In genomic region chr11:94508976-94509375, GRCm38 (mm10) we compare ENCODE assay signal across 30 mouse cellular contexts. TPM values are rescaled to one million over a fixed set of nuclear protein-coding genes. Genes with fewer than 3 reads are reported as not detected.
DNase-seq lines count a peak whose midpoint lies in the region; ATAC-seq and TF ChIP-seq lines count a peak whose summit lies in the region.
"Had no signal": no experiment of that assay in that cellular context is flagged by ENCODE, and none has a peak within 500 bp of the region (broad histone marks: within the 10 kb centered on the region; RNA-seq: fewer than 3 reads in every experiment).

No protein-coding gene starts in this region.

- DNase-seq in adrenal gland, postnatal 14 days, result peak; percentile 2
- DNase-seq in adrenal gland, postnatal 10 days, result no peak
- peak; percentile 29 to 39 for DNase-seq in urinary bladder, adult 18-20 months (ENCODE audit: low spot score in 2 of 2)
- DNase-seq in urinary bladder, postnatal 36 days (ENCODE audit: low spot score in 2 of 2), result no peak
- no peak for DNase-seq in kidney, postnatal 0 days (ENCODE audit: low spot score)
- DNase-seq in yolk sac, embryonic 10.5 days (ENCODE audit: low spot score), result peak; percentile 64
- no peak for DNase-seq in thymus, postnatal 0 days (ENCODE audit: low spot score)
- DNase-seq in midbrain, embryonic 10.5 days (ENCODE audit: low spot score), result no peak
- DNase-seq: adrenal gland, postnatal 25 days; cerebellum, adult 8-10 months; cerebellum, postnatal 36 days; embryo, embryonic 11 days; heart, postnatal 36 days; liver, embryonic 13.5 days; lung, postnatal 4 days; right cerebral cortex, adult 18-20 months; right cerebral cortex, postnatal 4 days; thymus, postnatal 25 days had no signal

- H3K36me3 ChIP-seq in kidney, postnatal 0 days (ENCODE audit: insufficient read depth, low read length), result no peaks in the 10 kb centered on the region
- H3K36me3 ChIP-seq in midbrain, embryonic 10.5 days, result no peaks in the 10 kb centered on the region
- H3K36me3 ChIP-seq: embryonic facial prominence, embryonic 13.5 days; forebrain, embryonic 12.5 days; heart, embryonic 15.5 days; liver, embryonic 13.5 days; lung, embryonic 15.5 days had no signal

- no peak overlapping the region for H3K4me3 ChIP-seq in kidney, postnatal 0 days (replicated peaks; ENCODE audit: low read depth, low read length)
- H3K4me3 ChIP-seq in midbrain, embryonic 10.5 days, result no peak overlapping the region
- H3K4me3 ChIP-seq: embryonic facial prominence, embryonic 13.5 days; erythroblast, embryonic 14.5 days; forebrain, embryonic 12.5 days; heart, embryonic 15.5 days; hindbrain, embryonic 13.5 days; layer of hippocampus, adult 2 months; liver, embryonic 13.5 days; lung, embryonic 15.5 days; myocyte had no signal

- H3K9ac ChIP-seq in kidney, postnatal 0 days (ENCODE audit: low read depth, low read length), result no peak overlapping the region
- H3K9ac ChIP-seq: embryonic facial prominence, embryonic 13.5 days; forebrain, embryonic 12.5 days; heart, embryonic 15.5 days; hindbrain, embryonic 13.5 days; liver, embryonic 13.5 days; lung, embryonic 15.5 days had no signal

- H3K27me3 ChIP-seq in kidney, postnatal 0 days (ENCODE audit: insufficient read depth, low read length), result no peaks in the 10 kb centered on the region
- H3K27me3 ChIP-seq in midbrain, embryonic 10.5 days (ENCODE audit: low read depth, poor library complexity, severe bottlenecking), result no peaks in the 10 kb centered on the region
- H3K27me3 ChIP-seq: embryonic facial prominence, embryonic 13.5 days; forebrain, embryonic 12.5 days; heart, embryonic 15.5 days; hindbrain, embryonic 13.5 days; lung, embryonic 15.5 days had no signal

- H3K4me2 ChIP-seq in kidney, postnatal 0 days (ENCODE audit: low read length), result no peak overlapping the region
- H3K4me2 ChIP-seq: embryonic facial prominence, embryonic 13.5 days; forebrain, embryonic 12.5 days; heart, embryonic 15.5 days; hindbrain, embryonic 13.5 days; liver, embryonic 13.5 days; lung, embryonic 15.5 days had no signal

- no peaks in the 10 kb centered on the region for H3K9me3 ChIP-seq in kidney, postnatal 0 days (replicated peaks; ENCODE audit: low read length)
- no peaks in the 10 kb centered on the region; the same call in 1 of the 2 replicates for H3K9me3 ChIP-seq in midbrain, embryonic 10.5 days (replicated peaks)
- H3K9me3 ChIP-seq: forebrain, embryonic 12.5 days; heart, embryonic 15.5 days; hindbrain, embryonic 13.5 days; lung, embryonic 15.5 days had no signal

- 75% methylated on average over 10 of the region's 10 CpGs for WGBS in kidney, postnatal 0 days
- WGBS in midbrain, embryonic 10.5 days, result 92% methylated on average over 10 of the region's 10 CpGs

- ATAC-seq in kidney, postnatal 0 days (replicated peaks; ENCODE audit: low FRiP score, low read depth), result no peak; the same call in 1 of the 2 replicates
- ATAC-seq: midbrain, embryonic 16.5 days had no signal

- no peak for TF ChIP-seq CTCF in kidney, postnatal 0 days (IDR thresholded peaks at IDR 0.05; ENCODE audit: low read depth)

- H3K27ac ChIP-seq in kidney, postnatal 0 days, result peak overlapping the region; percentile 75
- H3K27ac ChIP-seq in midbrain, embryonic 10.5 days (replicated peaks), result no peak overlapping the region
- H3K27ac ChIP-seq: embryonic facial prominence, embryonic 13.5 days; forebrain, embryonic 12.5 days; heart, embryonic 15.5 days; hindbrain, embryonic 13.5 days; layer of hippocampus, adult 2 months; liver, embryonic 13.5 days; lung, embryonic 15.5 days had no signal

- H3K4me1 ChIP-seq in kidney, postnatal 0 days (replicated peaks; ENCODE audit: insufficient read depth, low read length), result peaks cover 5% of the 10 kb centered on the region; the same call in 1 of the 2 replicates
- no peaks in the 10 kb centered on the region for H3K4me1 ChIP-seq in midbrain, embryonic 10.5 days
- H3K4me1 ChIP-seq: forebrain, embryonic 12.5 days; heart, embryonic 15.5 days; hindbrain, embryonic 13.5 days; liver, embryonic 13.5 days had no signal

RNA-seq across cellular contexts. Expression of gene Epn3, which starts 9.2 kb away (rescaled TPM):
- 12.1 and 13.5 TPM in 2 replicates for total RNA-seq in adrenal gland, postnatal 14 days (2021)
- total RNA-seq in adrenal gland, postnatal 10 days (2021), result 10 to 100 TPM in 1 of 2 experiments, 1 to 10 TPM in 1; 7.0 to 10.2 TPM
- polyA plus RNA-seq in kidney, postnatal 0 days (2015; fragmentation: Nextera tagmentation; extraction: Ambion mirVana), result 34.7 and 37.5 TPM in 2 replicates
- 0.78 and 0.91 TPM in 2 replicates for polyA plus RNA-seq in thymus, postnatal 0 days (2015; fragmentation: Nextera tagmentation; extraction: Ambion mirVana)
- polyA plus RNA-seq in midbrain, embryonic 10.5 days (2016; fragmentation: Nextera tagmentation; extraction: Ambion mirVana), result 0.57 and 0.80 TPM in 2 replicates
- total RNA-seq: gastrocnemius, adult 18-20 months; megakaryocyte-erythroid progenitor cell, adult 5-6 weeks had no signal
- polyA plus RNA-seq: erythroblast, embryonic 14.5 days had no signal

RNA-seq across cellular contexts. Expression of gene Mycbpap, which starts 12.6 kb away (rescaled TPM):
- 3.9 and 5.6 TPM in 2 replicates for total RNA-seq in adrenal gland, postnatal 14 days (2021)
- 1 to 10 TPM; 3.3 to 4.8 TPM for total RNA-seq in adrenal gland, postnatal 10 days (2021)
- 3.2 and 3.5 TPM in 2 replicates for polyA plus RNA-seq in kidney, postnatal 0 days (2015; fragmentation: Nextera tagmentation; extraction: Ambion mirVana)
- 0.14 and 0.17 TPM in 2 replicates for polyA plus RNA-seq in thymus, postnatal 0 days (2015; fragmentation: Nextera tagmentation; extraction: Ambion mirVana)
- polyA plus RNA-seq in midbrain, embryonic 10.5 days (2016; fragmentation: Nextera tagmentation; extraction: Ambion mirVana), result 2.7 and 2.9 TPM in 2 replicates
- total RNA-seq: gastrocnemius, adult 18-20 months; megakaryocyte-erythroid progenitor cell, adult 5-6 weeks had no signal
- polyA plus RNA-seq: erythroblast, embryonic 14.5 days had no signal

RNA-seq across cellular contexts. Expression of gene Spata20, which starts 23.0 kb away (rescaled TPM):
- total RNA-seq in adrenal gland, postnatal 14 days (2021), result not detected in 2 replicates
- not detected for total RNA-seq in adrenal gland, postnatal 10 days (2021)
- 0.40 TPM in 1 of 2 replicates, not detected in the other for polyA plus RNA-seq in kidney, postnatal 0 days (2015; fragmentation: Nextera tagmentation; extraction: Ambion mirVana)
- 0.09 TPM in 1 of 2 replicates, not detected in the other for polyA plus RNA-seq in thymus, postnatal 0 days (2015; fragmentation: Nextera tagmentation; extraction: Ambion mirVana)
- 0.12 TPM in 1 of 2 replicates, not detected in the other for polyA plus RNA-seq in midbrain, embryonic 10.5 days (2016; fragmentation: Nextera tagmentation; extraction: Ambion mirVana)
- total RNA-seq: adrenal gland, postnatal 25 days; gastrocnemius, adult 18-20 months; left cerebral cortex, adult 18-20 months; megakaryocyte-erythroid progenitor cell, adult 5-6 weeks had no signal
- polyA plus RNA-seq: erythroblast, embryonic 14.5 days; liver, embryonic 13.5 days; myocyte had no signal

RNA-seq across cellular contexts. Expression of gene Cacna1g, which starts 35.0 kb away (rescaled TPM):
- 0.89 and 1.5 TPM in 2 replicates for total RNA-seq in adrenal gland, postnatal 14 days (2021)
- 1 to 10 TPM; 2.1 to 2.8 TPM for total RNA-seq in adrenal gland, postnatal 10 days (2021)
- 4.4 and 5.2 TPM in 2 replicates for polyA plus RNA-seq in kidney, postnatal 0 days (2015; fragmentation: Nextera tagmentation; extraction: Ambion mirVana)
- 0.21 and 0.23 TPM in 2 replicates for polyA plus RNA-seq in thymus, postnatal 0 days (2015; fragmentation: Nextera tagmentation; extraction: Ambion mirVana)
- 8.1 and 9.1 TPM in 2 replicates for polyA plus RNA-seq in midbrain, embryonic 10.5 days (2016; fragmentation: Nextera tagmentation; extraction: Ambion mirVana)

RNA-seq across cellular contexts. Expression of gene Rsad1, which starts 40.1 kb away (rescaled TPM):
- total RNA-seq in adrenal gland, postnatal 14 days (2021), result 9.2 and 10.6 TPM in 2 replicates
- total RNA-seq in adrenal gland, postnatal 10 days (2021), result 10 to 100 TPM in 1 of 2 experiments, 1 to 10 TPM in 1; 8.3 to 10.1 TPM
- polyA plus RNA-seq in kidney, postnatal 0 days (2015; fragmentation: Nextera tagmentation; extraction: Ambion mirVana), result 4.0 and 5.6 TPM in 2 replicates
- polyA plus RNA-seq in thymus, postnatal 0 days (2015; fragmentation: Nextera tagmentation; extraction: Ambion mirVana), result 2.4 and 3.2 TPM in 2 replicates
- 4.6 and 5.1 TPM in 2 replicates for polyA plus RNA-seq in midbrain, embryonic 10.5 days (2016; fragmentation: Nextera tagmentation; extraction: Ambion mirVana)
- polyA plus RNA-seq: erythroblast, embryonic 14.5 days had no signal

Comparison
In these comparisons a context has a peak if more than half of its experiments do, and no peak if none do; other contexts are left out.
1. DNase-seq: peak in adrenal gland, postnatal 14 days (single experiment), urinary bladder, adult 18-20 months (2 of 2) and yolk sac, embryonic 10.5 days (single experiment); none in adrenal gland, postnatal 10 days (single experiment), urinary bladder, postnatal 36 days (0 of 2), kidney, postnatal 0 days (single experiment), thymus, postnatal 0 days (single experiment) and midbrain, embryonic 10.5 days (single experiment).
2. RNA of gene Epn3, which starts 9.2 kb away (polyA plus RNA-seq): 34.7 to 37.5 TPM in kidney, postnatal 0 days; 0.57 to 0.80 TPM in midbrain, embryonic 10.5 days and 0.78 to 0.91 TPM in thymus, postnatal 0 days; every median in the first group is over 10 times any median in the second.